Mouse (Mus musculus): Measurements from ENCODE around the gene Bphl. TPM values are rescaled to one million over a fixed set of nuclear protein-coding genes. Genes with fewer than 3 reads are reported as not detected.

Bphl gene
- total RNA-seq, 2 experiments from 2014 or later = 41.5 to 46.1 TPM

- no peak for DNase-seq (ENCODE audit: extremely low spot score in 1 of 2, low spot score in 1 of 2)
Observed at GRCm38 (mm10) chr13:34114654-34115053, 77.3 kb downstream of the Bphl start.

- no peak for DNase-seq (ENCODE audit: extremely low spot score in 1 of 2, low spot score in 1 of 2)
Observed at GRCm38 (mm10) chr13:34116508-34116907, 79.1 kb downstream of the Bphl start.

- DNase-seq (ENCODE audit: extremely low spot score in 1 of 2, low spot score in 1 of 2) = no peak
Observed at GRCm38 (mm10) chr13:34118816-34119215, 81.4 kb downstream of the Bphl start.

- no peak for DNase-seq (ENCODE audit: extremely low spot score in 1 of 2, low spot score in 1 of 2)
Observed at GRCm38 (mm10) chr13:34119406-34119805, 82.0 kb downstream of the Bphl start.

GRCm38 (mm10) chr13:34120536-34120935, 83.1 kb downstream of the Bphl start:
- no peak for DNase-seq (ENCODE audit: extremely low spot score in 1 of 2, low spot score in 1 of 2)

Other genes with a start within 250 kb of the Bphl start
- not detected for gene Serpinb6e, start 194.2 kb upstream of the Bphl start, total RNA-seq (2021)
- under 1 TPM; 0.32 to 0.61 TPM for gene Serpinb6c, start 131.9 kb upstream of the Bphl start, total RNA-seq (2021)
- 1 to 10 TPM; 5.5 to 5.8 TPM for gene Nqo2, start 72.9 kb upstream of the Bphl start, total RNA-seq (2021)
- 1 to 10 TPM; 5.7 to 9.7 TPM for gene Ripk1, start 35.2 kb upstream of the Bphl start, total RNA-seq (2021)
- 10 to 100 TPM; 38.0 to 43.8 TPM for gene Serpinb6a, start 34.8 kb upstream of the Bphl start, total RNA-seq (2021)
- 1,000 to 10,000 TPM; 1,288 to 1,354 TPM for gene Tubb2a, start 40.4 kb downstream of the Bphl start, total RNA-seq (2021)
- 100 to 1,000 TPM; 319 to 347 TPM for gene Tubb2b, start 92.9 kb downstream of the Bphl start, total RNA-seq (2021)
- 10 to 100 TPM; 26.2 to 26.7 TPM for gene Psmg4, start 125.4 kb downstream of the Bphl start, total RNA-seq (2021)

Data from layer of hippocampus, postnatal 25 days (tissue).